Mouse (Mus musculus): Measurements from ENCODE around the gene Gramd1b. TPM values are rescaled to one million over a fixed set of nuclear protein-coding genes. Genes with fewer than 3 reads are reported as not detected.

Gramd1b gene
- polyA plus RNA-seq, 3 experiments from 2014 or later: 69.8 to 81.5 (median 80.6) TPM

GRCm38 (mm10) chr9:40302375-40302774 lies 228.8 kb downstream of the Gramd1b start:
- ATAC-seq: no peak

GRCm38 (mm10) chr9:40301475-40301874 lies 229.7 kb downstream of the Gramd1b start:
- no peak for ATAC-seq

GRCm38 (mm10) chr9:40300018-40300989 lies 230.9 kb downstream of the Gramd1b start:
- ATAC-seq: no peak

GRCm38 (mm10) chr9:40299323-40299722 lies 231.9 kb downstream of the Gramd1b start:
- ATAC-seq: no peak

GRCm38 (mm10) chr9:40297969-40298368 lies 233.2 kb downstream of the Gramd1b start:
- ATAC-seq: no peak

GRCm38 (mm10) chr9:40296251-40296650 lies 234.9 kb downstream of the Gramd1b start:
- ATAC-seq: no peak

- ATAC-seq: no peak
Observed at GRCm38 (mm10) chr9:40294866-40295265, 236.3 kb downstream of the Gramd1b start.

- no peak for ATAC-seq
Observed at GRCm38 (mm10) chr9:40294210-40294609, 237.0 kb downstream of the Gramd1b start.

GRCm38 (mm10) chr9:40293740-40294139 lies 237.4 kb downstream of the Gramd1b start:
- ATAC-seq: no peak

GRCm38 (mm10) chr9:40293286-40293685 lies 237.9 kb downstream of the Gramd1b start:
- ATAC-seq: no peak

- ATAC-seq: no peak
Observed at GRCm38 (mm10) chr9:40292475-40292874, 238.7 kb downstream of the Gramd1b start.

GRCm38 (mm10) chr9:40282968-40283367 lies 248.2 kb downstream of the Gramd1b start:
- no peak for ATAC-seq

- ATAC-seq: no peak
Observed at GRCm38 (mm10) chr9:40279438-40279837, 251.7 kb downstream of the Gramd1b start.

- no peak for ATAC-seq
Observed at GRCm38 (mm10) chr9:40277671-40278070, 253.5 kb downstream of the Gramd1b start.

GRCm38 (mm10) chr9:40275904-40276303 lies 255.3 kb downstream of the Gramd1b start:
- no peak for ATAC-seq

- ATAC-seq: no peak
Observed at GRCm38 (mm10) chr9:40272822-40273221, 258.4 kb downstream of the Gramd1b start.

GRCm38 (mm10) chr9:40271075-40271474 lies 260.1 kb downstream of the Gramd1b start:
- no peak for ATAC-seq

- ATAC-seq: no peak
Observed at GRCm38 (mm10) chr9:40269880-40270279, 261.3 kb downstream of the Gramd1b start.

- no peak for ATAC-seq
Observed at GRCm38 (mm10) chr9:40269103-40269861, 261.9 kb downstream of the Gramd1b start, which contains the start of gene Scn3b. Gene Scn3b, plus strand, starts transcription at chr9:40269217.

- ATAC-seq: no peak
Observed at GRCm38 (mm10) chr9:40268748-40269102, 262.5 kb downstream of the Gramd1b start.

GRCm38 (mm10) chr9:40268040-40268747 lies 263.0 kb downstream of the Gramd1b start:
- ATAC-seq: no peak

GRCm38 (mm10) chr9:40263874-40264273 lies 267.3 kb downstream of the Gramd1b start:
- no peak for ATAC-seq

- no peak for ATAC-seq
Observed at GRCm38 (mm10) chr9:40252459-40252858, 278.7 kb downstream of the Gramd1b start.

All from inflammation-experienced regulatory T-cells, adult 6 months (primary cell).